Mouse (Mus musculus): ENCODE measurements around the gene Gprin3.
A peak's percentile ranks its signal among the peaks of the same experiment; 100 is the strongest.

Gene Gprin3

DNA sequence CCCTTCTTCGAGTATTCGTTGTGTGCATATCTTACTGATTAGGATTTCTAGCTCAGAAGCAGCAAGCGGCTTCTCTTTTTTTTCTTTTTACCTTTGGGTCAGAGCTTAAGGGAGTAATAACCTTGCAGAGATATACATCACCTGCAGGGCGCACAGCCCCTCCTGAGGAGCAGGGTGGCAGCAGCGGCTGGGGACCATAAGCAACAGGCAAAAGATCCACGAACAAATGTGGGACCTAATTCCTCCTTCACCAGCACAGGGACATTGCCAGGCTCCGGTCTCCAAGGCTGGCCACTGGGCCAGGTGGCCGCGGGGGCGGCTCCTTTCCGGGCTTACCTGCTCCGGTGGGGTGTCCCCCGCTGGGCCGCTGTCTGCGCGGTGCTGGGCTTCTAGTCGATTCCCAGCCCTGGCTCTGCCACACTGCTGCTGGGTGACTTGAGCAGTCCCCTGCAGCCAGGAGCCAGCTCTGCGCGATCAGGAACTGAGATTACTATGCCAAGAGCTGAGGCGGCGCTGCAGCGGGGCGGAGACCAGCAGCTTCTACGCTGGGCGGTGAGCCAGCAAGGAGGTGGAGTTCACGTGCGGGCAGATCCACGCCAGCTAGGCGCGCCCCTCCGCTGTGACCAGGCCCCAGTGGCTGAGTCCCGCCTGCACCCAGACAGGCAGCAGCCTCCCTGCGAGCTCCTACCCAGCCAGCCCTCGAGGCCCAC lies at the start of gene Gprin3:
Gprin3 (minus strand) TSS at position 471 of the 710 bp plus-strand sequence.
- DNase-seq: peak; percentile 81

DNA sequence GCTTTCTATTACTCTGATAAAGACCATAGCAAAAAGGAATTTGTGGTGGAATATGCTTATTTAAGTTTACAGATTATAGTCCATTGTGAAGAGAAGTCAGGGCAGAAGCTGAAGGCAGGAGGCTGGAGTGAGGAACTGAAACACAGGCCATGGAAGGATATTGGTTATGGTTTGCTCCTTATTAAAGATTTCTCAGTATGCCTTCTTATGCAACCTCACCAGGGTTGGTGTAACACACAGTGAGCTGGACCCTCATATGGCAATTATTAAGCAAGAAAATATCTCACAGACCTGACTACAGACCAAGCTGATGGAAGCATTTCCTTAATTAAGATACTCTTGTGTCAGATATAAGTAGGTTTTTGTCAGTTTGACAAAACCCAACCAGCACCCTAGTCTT lies 32.8 kb upstream of the Gprin3 start:
- DNase-seq: no peak

DNA sequence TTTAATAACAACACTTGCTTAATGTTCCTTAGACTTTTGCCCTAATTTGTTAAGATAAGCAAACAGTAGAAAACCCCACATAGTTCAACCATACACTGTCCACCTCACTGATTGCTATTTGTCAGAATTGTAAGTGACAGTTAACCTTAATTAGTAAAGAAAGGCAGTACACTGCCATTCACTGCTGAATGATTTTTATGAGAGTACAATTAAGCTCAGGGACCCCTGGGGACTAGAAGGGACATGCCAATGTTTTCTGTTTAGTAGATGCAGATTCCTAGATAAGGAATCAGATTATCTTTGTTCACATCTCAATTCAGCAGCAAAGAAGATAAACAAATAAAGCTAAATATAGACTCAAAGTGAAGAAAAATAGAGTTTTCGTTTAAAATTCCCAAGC lies 30.0 kb upstream of the Gprin3 start:
- no peak for DNase-seq

DNA sequence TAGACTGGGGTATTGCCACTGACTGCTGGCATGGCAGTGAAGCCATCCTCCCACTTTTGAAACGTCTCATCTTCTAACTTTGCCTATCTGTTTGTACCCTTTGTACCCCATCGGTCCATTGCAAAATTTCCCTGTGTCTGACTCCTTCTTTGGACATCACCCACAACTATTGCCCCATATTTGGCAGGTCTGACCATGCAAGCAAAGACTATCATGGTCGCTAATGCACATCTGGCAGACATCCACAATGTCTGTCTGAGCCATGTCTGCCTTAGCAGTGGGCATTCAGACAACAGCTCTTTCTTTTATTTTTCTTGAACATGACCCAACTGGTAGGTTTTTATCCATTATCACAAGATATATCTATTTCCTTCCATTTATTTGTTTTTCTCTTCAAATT lies 25.3 kb upstream of the Gprin3 start:
- no peak for DNase-seq

DNA sequence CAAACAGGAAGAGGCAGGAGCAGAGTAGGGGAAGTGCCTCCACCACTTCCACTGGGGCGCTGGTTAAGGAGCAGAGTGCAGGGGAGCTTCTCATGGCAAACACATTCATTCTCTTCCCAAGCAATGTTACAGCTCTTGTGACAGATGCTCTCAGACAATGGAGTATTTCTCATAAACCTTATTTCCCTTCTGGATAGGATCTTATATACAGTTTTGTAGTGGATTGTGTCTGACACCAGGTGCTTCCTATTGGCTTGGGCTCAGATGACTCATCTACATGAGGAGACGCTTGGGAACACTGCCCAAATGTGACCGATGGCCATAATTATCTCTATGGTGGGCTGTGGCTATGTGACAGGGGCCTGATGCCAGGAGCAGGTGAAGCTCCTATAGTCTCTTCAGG lies 19.0 kb upstream of the Gprin3 start:
- DNase-seq: no peak

DNA sequence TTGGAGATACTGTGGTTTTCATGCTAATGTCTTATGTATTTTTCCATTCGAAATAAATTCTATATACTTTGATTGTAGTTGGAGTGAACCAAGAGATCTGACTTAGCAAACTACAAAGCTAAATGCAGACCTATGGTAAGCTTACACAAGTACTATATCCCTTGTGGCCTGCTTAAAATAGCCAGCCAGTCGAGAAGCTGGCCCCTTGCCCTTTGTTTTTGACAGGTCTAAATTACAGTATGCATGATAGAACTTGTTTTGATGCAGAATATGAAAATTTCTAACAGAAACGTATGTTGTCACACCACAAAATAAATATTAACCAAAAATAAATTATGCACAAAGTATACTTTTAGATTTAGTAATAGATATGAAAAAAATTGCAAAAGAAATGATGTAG lies 9.8 kb upstream of the Gprin3 start:
- no peak for DNase-seq

DNA sequence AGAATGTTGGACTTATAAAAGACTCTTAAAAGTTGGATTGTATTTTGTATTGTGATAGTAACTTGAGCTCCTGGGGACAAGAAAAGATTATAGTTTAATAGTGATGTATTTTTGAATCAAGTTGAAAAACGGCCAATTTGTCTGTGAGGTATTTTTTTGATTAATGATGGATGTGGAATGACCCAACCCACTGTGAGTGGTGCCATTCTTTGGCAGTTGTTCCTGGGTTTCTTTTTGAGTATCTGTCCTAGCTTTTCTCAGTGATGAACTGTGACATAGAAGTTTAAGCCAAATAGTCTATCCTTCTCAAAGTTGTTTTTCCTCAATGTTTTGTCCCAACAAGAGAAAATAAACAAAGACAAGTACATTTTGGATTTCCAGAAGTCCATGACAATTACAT lies 7.0 kb upstream of the Gprin3 start:
- DNase-seq: no peak

DNA sequence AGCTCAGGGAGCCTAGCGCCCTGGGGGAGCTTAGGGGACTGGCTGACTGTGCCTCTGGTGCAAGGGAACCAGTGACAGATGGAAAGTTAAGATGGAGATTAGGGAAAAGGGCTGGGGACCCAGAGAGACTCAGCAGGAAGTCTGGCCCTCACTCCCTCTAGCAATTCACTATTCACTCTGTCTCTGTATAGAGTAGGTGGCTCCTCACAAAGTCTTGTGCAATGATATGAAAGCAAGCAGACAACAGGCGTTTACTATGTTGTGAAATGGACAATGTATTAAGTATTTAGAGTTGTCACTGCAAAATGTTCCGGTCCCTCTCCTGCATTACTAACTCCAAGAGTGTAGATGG lies 416 bp upstream of the Gprin3 start:
- no peak for DNase-seq

DNA sequence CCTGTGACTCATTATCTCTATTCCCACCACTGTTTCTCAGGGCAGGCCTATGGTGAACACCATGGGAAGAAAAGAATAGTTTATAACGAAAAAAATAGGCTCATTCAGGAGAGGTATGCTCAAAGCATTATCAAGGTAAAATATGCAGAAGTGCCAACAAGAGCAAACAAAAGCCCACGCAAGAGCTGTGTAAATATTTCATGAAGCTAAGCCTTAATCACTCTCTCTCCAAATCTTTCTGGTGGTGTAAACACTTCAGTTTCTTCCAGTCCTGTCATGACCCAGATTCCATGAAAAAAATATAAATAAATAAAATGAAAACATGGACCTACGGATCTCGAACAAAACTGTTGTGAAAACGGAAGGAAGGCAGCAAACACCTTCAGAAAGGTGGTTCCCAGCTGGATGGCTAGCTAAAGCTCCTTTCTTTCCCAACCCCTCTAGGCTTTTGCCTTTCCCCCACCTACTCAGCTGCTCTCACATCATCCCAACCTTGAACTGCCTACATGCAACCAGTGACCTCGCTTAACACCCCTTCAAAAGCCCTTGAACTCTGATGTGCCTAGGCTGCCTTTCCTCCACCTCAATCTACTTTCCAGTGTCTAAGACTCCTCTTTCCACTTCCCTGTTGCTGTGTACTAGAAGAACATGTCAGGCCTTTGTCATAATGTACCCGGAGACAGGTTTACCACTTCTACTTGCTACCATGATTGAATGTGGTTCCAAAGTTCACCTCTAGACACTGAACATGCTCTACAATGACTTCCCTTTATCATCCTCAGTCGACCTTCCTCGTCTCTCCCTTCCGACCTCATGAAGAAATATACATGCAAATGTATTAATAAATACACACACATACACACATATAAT lies 988 bp downstream of the Gprin3 start:
- DNase-seq: no peak

DNA sequence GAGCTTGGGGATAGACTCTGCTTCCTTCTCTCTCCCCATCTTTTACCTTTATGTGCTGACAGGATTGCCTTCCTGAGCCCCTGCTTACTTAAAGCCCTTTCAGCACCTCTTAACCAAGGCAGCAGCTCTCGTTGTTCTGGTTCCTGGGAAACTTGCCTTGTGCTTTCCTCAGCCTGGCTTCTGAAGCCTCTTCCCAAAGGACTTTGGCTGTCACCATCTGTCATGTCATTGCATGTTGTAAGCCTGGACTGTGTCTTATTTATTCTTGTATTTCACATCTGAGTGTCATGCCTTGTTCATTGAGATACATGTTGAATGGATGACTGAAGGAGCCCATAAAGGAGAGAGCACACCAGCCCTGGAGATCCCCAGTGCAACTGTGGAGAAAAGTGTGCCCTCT lies 2.3 kb downstream of the Gprin3 start:
- no peak for DNase-seq

DNA sequence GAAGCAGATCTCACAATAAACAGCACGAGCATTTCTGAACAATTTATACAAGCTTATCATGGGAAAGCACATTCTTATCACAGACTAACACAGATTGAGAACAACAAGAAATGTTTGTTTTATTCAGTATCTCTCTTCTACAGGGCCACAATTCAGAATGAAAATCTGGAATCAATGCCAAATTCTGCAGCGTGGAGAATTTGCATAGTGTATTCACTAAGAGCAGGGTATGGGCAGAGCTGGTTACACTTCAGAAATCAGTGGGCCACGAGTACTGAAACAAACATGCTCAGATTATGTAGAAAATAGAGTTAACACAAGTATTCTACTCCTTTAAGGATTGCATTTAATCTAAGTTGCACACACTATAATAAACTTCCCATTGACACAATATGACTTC lies 6.8 kb downstream of the Gprin3 start:
- DNase-seq: no peak

DNA sequence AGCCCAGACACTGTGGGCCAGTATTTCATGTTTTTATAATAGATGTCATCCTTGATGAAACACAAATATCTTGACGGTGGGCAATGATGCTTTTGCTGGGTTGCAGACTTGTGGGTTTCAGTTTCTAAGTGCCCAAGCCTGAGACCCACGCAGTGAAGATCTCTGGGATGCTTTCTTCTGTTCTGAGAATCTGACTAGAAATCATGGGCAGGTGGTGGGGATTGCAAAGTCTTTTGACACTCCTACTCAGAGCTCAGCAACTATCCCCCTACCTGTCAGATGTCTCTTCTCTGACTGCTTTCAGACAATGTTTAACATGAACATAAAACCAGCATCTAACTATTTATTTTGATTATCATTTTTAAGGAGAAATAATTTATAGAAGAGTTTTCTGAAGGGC lies 7.4 kb downstream of the Gprin3 start:
- DNase-seq: no peak

DNA sequence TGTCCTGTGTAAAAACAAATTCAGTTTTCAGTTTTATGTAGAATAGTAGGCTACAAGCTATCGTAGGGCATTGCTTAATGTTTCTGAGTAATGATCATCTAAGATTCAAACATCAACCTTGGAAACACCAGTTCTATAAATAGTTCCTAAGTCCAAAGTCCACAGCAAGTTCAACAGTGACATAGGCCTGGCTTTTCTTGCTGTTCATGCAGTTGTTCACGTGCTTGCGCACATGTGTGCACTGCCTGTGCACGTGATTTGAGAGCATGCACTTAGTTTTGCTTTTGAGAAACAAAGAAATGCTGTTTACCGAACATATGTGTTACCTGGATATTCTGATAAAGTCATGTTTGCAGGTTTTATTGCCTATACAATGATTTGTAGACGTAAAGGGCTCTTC lies 11.3 kb downstream of the Gprin3 start:
- no peak for DNase-seq

DNA sequence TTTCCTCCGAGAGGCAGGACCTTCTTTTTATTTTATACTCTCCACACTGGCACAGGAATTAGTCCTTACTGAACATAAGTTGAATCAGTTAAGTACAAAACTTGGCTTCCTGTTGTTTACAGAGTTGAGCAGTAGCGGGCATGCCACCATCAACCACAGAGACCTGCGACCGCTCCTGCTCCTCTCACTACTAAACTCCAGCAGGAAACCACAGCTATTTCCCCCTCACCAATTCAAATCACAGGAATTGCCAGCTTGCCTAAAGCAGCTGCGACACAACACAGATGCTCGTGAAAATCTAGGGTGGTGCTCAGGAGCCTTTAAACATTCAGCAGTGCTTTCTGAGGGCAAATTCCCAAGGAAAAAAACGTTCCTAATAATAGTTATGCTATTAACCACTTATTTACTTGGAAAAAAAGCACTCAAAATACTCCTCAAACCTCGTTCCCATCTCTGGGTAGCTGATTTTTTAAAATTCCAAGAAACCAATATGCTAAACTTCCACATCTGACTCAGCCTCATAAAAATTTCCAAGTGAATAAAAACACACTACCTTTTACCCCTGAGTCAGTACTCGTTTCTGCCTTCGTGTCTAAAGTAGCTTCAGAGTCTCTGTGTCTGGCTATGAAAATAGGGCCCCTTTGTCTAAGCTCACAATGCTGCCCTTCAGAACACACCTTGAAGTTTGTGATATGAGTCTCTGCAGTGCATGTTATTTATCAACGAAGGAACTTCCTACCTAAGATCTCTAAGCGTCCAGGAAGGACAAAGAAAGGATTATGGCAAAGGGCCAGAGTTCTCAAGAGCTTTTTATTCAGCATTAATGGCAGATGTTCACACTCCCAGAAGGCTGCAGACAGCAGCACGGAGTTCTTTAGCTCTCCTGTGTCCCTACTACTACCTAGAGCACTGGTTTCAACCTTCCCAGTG lies 13.4 kb downstream of the Gprin3 start:
- peak; percentile 9 for DNase-seq

DNA sequence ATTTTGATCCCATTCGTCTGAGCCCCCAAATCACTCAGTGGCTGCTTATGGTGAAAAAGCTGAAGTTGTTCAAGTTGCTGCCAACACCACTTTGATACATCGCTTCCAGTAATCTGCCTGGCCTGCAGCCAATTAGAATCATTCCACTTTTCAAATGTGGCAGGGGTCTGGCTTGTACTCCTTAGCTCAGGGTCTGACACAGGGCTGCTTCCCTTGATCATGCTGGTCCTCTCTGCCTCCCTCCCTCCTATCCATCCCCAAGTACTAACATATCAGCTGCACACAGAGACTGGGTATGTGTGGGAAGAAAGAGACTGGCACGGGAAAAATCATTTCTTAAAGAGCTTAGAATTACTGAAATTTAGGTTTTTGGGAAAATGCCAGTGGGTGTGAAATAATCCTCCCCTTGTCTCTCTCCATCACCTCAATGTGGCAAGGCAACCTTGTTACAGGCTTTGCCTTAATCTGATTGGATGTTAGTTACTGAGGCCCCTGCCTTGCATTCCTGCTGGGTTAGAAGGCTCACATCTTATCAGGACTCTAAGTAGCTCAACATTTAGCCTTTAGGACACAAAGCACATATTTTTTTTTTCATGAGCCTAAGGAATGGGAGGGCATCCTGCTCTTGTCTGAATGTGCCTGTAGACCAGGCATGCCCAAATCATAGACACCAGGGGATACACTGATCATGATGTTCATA lies 16.9 kb downstream of the Gprin3 start:
- DNase-seq: no peak

DNA sequence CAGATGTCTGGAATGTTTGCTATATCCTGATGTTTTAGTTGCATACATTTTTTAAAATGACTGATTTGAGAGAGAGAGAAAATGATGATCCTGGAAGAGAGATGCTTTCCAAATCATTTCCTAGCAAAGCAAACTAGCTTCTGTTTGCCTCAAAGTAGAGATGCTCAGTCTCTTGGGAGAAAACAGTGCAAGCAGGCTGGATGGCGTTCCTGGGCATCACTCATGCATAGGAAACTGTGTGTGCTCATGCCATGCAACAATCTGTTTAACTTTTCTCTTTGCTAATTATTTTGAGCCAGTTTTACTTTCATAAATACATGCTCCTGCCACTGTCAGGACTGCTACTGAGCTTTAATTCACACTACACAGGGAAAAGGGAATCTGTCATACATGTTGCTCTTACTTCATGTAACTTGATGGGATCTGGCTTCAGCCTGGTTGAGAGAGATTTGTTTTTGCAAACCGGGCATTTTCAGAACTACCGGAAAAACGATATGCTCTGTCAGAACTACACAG lies 18.6 kb downstream of the Gprin3 start:
- DNase-seq: no peak

DNA sequence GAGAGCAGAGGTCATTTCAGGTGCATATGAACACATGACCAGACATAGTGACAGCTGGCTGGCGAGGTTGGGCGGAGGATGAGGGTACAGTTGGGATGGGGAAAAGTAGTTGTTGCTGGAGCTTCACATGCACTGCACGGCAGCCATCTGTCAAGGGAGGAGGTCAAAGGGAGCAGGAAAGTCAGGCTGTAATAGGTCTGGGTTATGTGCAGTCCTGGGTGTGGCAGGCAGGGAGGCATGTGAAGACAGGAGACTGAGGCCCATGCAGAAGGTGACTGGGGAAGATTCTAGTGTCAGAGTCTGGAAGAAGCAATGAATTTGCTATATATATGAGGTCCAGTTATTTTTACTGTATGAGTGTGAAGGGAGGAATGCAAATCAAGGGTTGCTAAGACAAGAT lies 35.9 kb downstream of the Gprin3 start:
- no peak for DNase-seq

DNA sequence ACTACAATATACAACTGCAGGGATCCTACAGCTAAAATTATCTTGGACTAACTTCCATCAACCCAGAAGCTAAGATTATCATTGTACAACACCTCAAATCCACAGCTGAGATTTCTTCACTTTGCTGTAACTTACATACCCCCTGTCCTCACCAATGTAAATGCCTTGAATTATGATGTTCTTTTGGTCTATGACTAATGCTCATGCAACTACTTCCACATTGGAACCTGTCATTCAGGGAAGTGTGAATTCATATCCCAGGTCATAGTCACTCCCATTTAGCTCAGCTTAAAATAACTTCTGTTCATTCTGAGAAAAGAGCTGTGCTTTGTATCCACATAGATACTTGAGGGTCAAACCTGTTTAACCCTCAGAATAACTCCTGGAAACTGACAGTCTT lies 60.8 kb downstream of the Gprin3 start:
- DNase-seq: no peak

DNA sequence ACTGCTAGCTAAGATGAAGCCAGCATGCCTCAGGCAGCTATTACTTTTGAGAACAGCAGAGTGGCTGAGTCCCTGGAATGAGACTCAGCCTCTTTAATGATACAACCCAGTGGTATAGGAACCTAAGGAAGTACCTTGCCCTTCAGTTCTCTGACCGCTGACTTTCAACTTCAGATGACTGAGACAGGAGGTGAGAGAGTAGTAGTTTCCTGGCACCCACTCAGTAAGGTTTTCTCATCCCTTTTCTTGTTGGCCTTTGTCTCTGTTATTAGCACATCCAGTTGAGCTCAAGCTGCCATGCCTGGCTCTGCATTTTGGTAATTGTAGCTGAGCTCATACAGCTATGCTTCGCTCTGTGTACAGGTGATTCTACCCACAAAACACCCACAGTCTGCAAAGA lies 62.8 kb downstream of the Gprin3 start:
- DNase-seq: no peak

DNA sequence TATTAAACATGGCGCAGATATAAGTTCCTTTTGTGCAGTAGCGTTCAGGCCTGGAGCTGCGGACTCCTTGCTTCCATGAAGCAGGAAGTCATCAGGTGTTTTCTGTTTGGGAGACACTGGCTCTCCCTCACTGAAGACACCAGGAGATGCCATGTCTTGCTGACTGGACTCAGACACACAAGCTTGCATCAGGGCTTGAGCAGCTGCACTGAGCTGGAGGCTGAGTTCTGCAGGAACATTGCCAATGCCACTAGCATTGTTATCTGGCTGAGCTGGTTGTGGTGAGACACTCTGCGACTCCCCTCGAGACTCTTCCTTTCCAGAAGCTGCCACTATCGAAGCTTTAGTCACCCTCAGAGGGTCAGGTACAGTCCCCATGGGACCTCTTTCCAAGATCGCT lies 71.2 kb downstream of the Gprin3 start:
- DNase-seq: no peak

DNA sequence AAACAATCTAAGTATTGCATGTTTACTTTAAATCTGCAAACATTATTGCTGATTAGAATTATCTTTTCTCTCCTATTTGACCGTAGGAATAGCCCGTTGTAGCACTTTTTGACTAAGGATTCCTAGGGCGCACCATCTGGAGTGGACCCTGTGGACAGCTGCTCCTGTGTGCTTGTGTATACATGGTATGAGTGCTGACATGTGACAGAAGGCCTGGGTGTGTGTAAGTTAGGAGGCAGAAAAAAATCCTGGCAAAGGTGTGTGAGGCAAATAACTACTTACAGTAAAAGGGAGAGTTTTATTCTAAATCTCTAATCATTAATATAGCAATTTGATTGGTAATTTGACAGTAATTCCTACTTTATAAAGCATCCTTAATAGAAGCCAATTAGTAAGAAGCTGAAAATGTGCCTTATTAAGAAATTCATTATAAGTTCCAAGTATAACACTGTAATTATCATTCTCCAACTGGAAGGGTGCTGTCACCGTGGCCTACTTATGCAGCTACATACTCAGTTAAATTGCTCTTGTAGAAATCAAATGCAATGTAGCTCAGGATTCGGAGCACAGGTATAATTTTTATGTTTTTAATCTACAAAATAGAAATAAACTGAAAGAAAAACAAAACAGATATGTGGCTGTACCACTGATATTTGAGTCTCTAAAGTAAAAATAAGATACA lies 74.8 kb downstream of the Gprin3 start:
- DNase-seq: no peak

DNA sequence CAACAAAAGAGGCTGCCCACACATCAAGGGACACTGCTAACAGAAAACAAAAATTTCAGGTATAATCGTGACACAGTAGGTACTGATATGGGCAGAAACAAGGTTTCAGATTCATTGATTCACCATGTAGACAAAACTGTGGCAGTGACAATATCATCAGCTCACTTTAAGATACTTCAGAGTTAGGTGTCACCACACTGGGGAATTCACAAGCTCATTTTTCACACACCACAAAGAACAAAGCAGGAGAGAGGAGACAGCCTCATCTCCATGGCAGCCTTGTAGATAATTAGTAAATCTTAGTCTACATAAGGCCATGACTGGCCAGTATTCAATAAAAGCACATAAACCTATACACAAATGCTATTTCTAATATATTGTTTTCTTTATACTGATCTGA lies 77.4 kb downstream of the Gprin3 start:
- no peak for DNase-seq
